Mouse (Mus musculus) forebrain, embryonic 12.5 days (tissue): ENCODE data around the gene Carnmt1. TPM values are rescaled to one million over a fixed set of nuclear protein-coding genes. Genes with fewer than 3 reads are reported as not detected.

Source experiments
- ATAC-seq: fragments of 200-750 bp; cut with Nextera tagmentation; 2 replicates; pipeline ENCODE4 v1.8.0; 2017; ENCODE audit warnings: moderate TSS enrichment; ENCODE audit not compliant: low FRiP score
- H3K27ac ChIP-seq: fragments of 300-500 bp; sonication (generic); 2 replicates; pipeline ENCODE4 v1.5.1; 2016; ENCODE audit warnings: mild to moderate bottlenecking
- H3K27me3 ChIP-seq: fragments of 300-500 bp; sonication (generic); 2 replicates; pipeline ENCODE4 v1.6.1; 2016; ENCODE audit warnings: mild to moderate bottlenecking
- H3K36me3 ChIP-seq: fragments of 300-500 bp; sonication (generic); replicated peaks from 2 replicates; pipeline ENCODE4 v1.6.1; 2016; ENCODE audit warnings: mild to moderate bottlenecking
- H3K4me1 ChIP-seq: fragments of 300-500 bp; sonication (generic); 2 replicates; pipeline ENCODE4 v1.6.1; 2016
- H3K4me2 ChIP-seq: fragments of 300-500 bp; sonication (generic); 2 replicates; pipeline ENCODE4 v1.6.1; 2016; ENCODE audit warnings: mild to moderate bottlenecking, moderate library complexity
- H3K4me3 ChIP-seq: fragments of 300-500 bp; sonication (generic); replicated peaks from 2 replicates; pipeline ENCODE4 v1.5.1; 2016; ENCODE audit warnings: mild to moderate bottlenecking
- H3K9ac ChIP-seq: fragments of 300-500 bp; sonication (generic); 2 replicates; pipeline ENCODE4 v1.6.1; 2016; ENCODE audit warnings: mild to moderate bottlenecking
- H3K9me3 ChIP-seq: fragments of 300-500 bp; sonication (generic); 2 replicates; pipeline ENCODE4 v1.6.1; 2016
- WGBS: fragments of 180-500 bp; shearing (Covaris S2); methylation state at CpG from one replicate; pipeline ENCODE4 v1.1.7; 2016; 5-methylcytosine and 5-hydroxymethylcytosine counted together
- polyA plus RNA-seq: library from polyadenylated mRNA; unstranded; fragments of >200 nt; fragmentation: Nextera tagmentation; extraction: Ambion mirVana; gene quantifications from 2 replicates; pipeline ENCODE4 v1.2.1, GENCODE M21; 2016

Carnmt1 gene
- polyA plus RNA-seq, 1 experiment from 2014 or later = 27.9 TPM

DNA sequence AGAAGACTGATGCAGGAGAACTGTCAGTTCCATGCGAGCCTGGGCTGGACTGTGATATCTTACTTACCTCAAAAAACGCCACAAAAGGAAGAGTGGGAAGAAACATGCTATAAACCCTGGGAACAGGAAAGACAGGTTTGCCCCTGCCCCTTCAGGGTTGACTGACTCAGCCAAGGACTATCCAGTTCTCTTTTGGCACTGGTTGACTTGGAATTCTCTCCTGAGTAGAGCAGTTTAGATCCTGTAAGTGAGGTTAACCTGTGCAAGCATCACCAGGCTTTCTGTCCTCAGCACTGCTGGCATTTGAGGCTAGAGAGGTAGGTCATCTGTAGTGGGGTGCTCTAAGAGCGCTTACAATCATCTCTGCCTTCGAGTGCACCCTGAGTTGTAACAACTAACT lies 12.1 kb upstream of the Carnmt1 start:
- WGBS = 74% methylated on average over 4 of the region's 4 CpGs
- H3K9me3 ChIP-seq = no peaks in the 10 kb centered on the region
- H3K27ac ChIP-seq = no peak overlapping the region
- H3K4me3 ChIP-seq = no peak overlapping the region
- H3K36me3 ChIP-seq = no peaks in the 10 kb centered on the region
- ATAC-seq = no peak
- no peak overlapping the region for H3K9ac ChIP-seq
- H3K4me2 ChIP-seq = no peak overlapping the region
- H3K4me1 ChIP-seq = no peaks in the 10 kb centered on the region
- H3K27me3 ChIP-seq = no peaks in the 10 kb centered on the region

- no peaks in the 10 kb centered on the region for H3K9me3 ChIP-seq
- no peak overlapping the region for H3K9ac ChIP-seq
- no CpG with 5 or more reads among the region's 1 CpGs for WGBS
- no peaks in the 10 kb centered on the region for H3K27me3 ChIP-seq
- no peak overlapping the region for H3K4me2 ChIP-seq
- H3K27ac ChIP-seq = no peak overlapping the region
- H3K4me1 ChIP-seq = no peaks in the 10 kb centered on the region
- no peaks in the 10 kb centered on the region for H3K36me3 ChIP-seq
- no peak overlapping the region for H3K4me3 ChIP-seq
- ATAC-seq = no peak
These were observed 11.2 kb upstream of the Carnmt1 start for GRCm38 (mm10) chr19:18659349-18659748.

DNA sequence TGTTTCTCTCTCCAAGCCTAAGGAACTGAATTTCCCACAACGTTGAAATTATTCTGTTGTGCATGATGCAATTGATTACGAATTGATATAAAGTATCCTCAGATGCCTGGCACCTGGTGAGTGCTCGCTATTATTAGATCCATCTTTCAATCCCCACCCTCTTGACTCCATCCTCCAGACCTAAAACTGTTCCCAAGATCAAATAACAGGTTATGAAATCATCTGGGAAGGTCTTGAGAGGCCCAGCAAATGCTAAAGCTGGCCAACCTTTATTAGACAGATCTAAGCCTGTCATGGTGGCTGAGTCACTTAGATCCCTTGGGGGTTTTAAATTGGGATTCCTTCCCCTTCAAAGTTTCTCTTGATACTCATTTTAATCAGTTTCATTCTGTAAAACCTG lies 10.1 kb upstream of the Carnmt1 start:
- H3K4me3 ChIP-seq = no peak overlapping the region
- H3K36me3 ChIP-seq = no peaks in the 10 kb centered on the region
- H3K27me3 ChIP-seq = no peaks in the 10 kb centered on the region
- no peaks in the 10 kb centered on the region for H3K4me1 ChIP-seq
- H3K4me2 ChIP-seq = no peak overlapping the region
- no peak overlapping the region for H3K27ac ChIP-seq
- no peak overlapping the region for H3K9ac ChIP-seq
- H3K9me3 ChIP-seq = no peaks in the 10 kb centered on the region
- 87% methylated on average over 3 of the region's 3 CpGs for WGBS
- no peak for ATAC-seq

GRCm38 (mm10) chr19:18661683-18662082 lies 8.9 kb upstream of the Carnmt1 start:
- H3K27ac ChIP-seq = no peak overlapping the region
- no peaks in the 10 kb centered on the region for H3K27me3 ChIP-seq
- WGBS = 59% methylated on average over 1 of the region's 1 CpGs
- H3K9me3 ChIP-seq = no peaks in the 10 kb centered on the region
- ATAC-seq = no peak
- no peaks in the 10 kb centered on the region for H3K4me1 ChIP-seq
- no peak overlapping the region for H3K4me2 ChIP-seq
- no peak overlapping the region for H3K9ac ChIP-seq
- no peaks in the 10 kb centered on the region for H3K36me3 ChIP-seq
- H3K4me3 ChIP-seq = no peak overlapping the region

- H3K4me1 ChIP-seq = no peaks in the 10 kb centered on the region
- no peak overlapping the region for H3K9ac ChIP-seq
- ATAC-seq = no peak
- WGBS = 77% methylated on average over 2 of the region's 2 CpGs
- no peaks in the 10 kb centered on the region for H3K9me3 ChIP-seq
- no peak overlapping the region for H3K4me3 ChIP-seq
- no peaks in the 10 kb centered on the region for H3K27me3 ChIP-seq
- H3K27ac ChIP-seq = no peak overlapping the region
- no peaks in the 10 kb centered on the region for H3K36me3 ChIP-seq
- no peak overlapping the region for H3K4me2 ChIP-seq
These were observed 6.7 kb upstream of the Carnmt1 start for GRCm38 (mm10) chr19:18663904-18664303.

DNA sequence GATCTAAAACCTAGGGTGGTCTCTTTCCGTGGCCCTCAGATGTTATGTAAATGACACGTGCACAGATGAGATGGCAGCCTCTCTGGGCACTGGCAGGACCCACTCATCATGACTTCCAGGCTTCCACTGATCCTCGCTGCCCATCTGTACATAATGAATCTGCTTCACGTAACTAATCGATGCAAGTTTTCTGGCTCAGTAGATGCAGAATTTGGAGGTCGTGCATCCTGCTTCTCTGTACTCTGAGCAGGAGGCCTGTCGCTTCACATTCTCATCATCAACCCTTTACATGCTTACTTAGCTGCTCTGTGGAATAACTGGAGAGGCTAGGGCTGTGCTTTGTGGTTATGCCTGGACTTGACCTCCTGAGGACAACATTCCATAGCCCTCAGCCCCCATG lies 3.6 kb upstream of the Carnmt1 start:
- H3K36me3 ChIP-seq = no peaks in the 10 kb centered on the region
- H3K4me3 ChIP-seq = no peak overlapping the region
- no peak overlapping the region for H3K9ac ChIP-seq
- H3K4me2 ChIP-seq = no peak overlapping the region
- no peak for ATAC-seq
- H3K9me3 ChIP-seq = no peaks in the 10 kb centered on the region
- no peaks in the 10 kb centered on the region for H3K27me3 ChIP-seq
- WGBS = 81% methylated on average over 7 of the region's 7 CpGs
- no peak overlapping the region for H3K27ac ChIP-seq
- H3K4me1 ChIP-seq = peaks cover 8% of the 10 kb centered on the region

- H3K27me3 ChIP-seq = no peaks in the 10 kb centered on the region
- H3K9ac ChIP-seq = no peak overlapping the region
- WGBS = 89% methylated on average over 7 of the region's 7 CpGs
- no peaks in the 10 kb centered on the region for H3K9me3 ChIP-seq
- no peak overlapping the region for H3K4me3 ChIP-seq
- H3K36me3 ChIP-seq = no peaks in the 10 kb centered on the region
- no peak for ATAC-seq
- no peak overlapping the region for H3K4me2 ChIP-seq
- H3K4me1 ChIP-seq = peaks cover 24% of the 10 kb centered on the region
- no peak overlapping the region for H3K27ac ChIP-seq
These were observed 1.0 kb upstream of the Carnmt1 start for GRCm38 (mm10) chr19:18669551-18669950.

- peak overlapping the region; percentile 82 for H3K4me3 ChIP-seq
- peak; percentile 1 for ATAC-seq
- no peaks in the 10 kb centered on the region for H3K9me3 ChIP-seq
- peak overlapping the region; percentile 83 for H3K9ac ChIP-seq
- H3K27ac ChIP-seq = peak overlapping the region; percentile 79
- under 1% methylated on average over 61 of the region's 64 CpGs for WGBS
- H3K4me2 ChIP-seq = peak overlapping the region; percentile 56
- peaks cover 24% of the 10 kb centered on the region for H3K4me1 ChIP-seq
- H3K27me3 ChIP-seq = no peaks in the 10 kb centered on the region
- no peaks in the 10 kb centered on the region for H3K36me3 ChIP-seq
These were observed 635 bp downstream of the Carnmt1 start for GRCm38 (mm10) chr19:18671056-18671741.

GRCm38 (mm10) chr19:18672498-18672897 lies 1.9 kb downstream of the Carnmt1 start:
- H3K4me3 ChIP-seq = peak overlapping the region; percentile 82; the same call in 1 of the 2 replicates
- H3K9me3 ChIP-seq = no peaks in the 10 kb centered on the region
- H3K27ac ChIP-seq = no peak overlapping the region
- ATAC-seq = no peak
- no peaks in the 10 kb centered on the region for H3K27me3 ChIP-seq
- H3K4me1 ChIP-seq = peaks cover 24% of the 10 kb centered on the region
- peak overlapping the region; percentile 56 for H3K4me2 ChIP-seq
- 67% methylated on average over 3 of the region's 3 CpGs for WGBS
- no peaks in the 10 kb centered on the region for H3K36me3 ChIP-seq
- H3K9ac ChIP-seq = no peak overlapping the region

GRCm38 (mm10) chr19:18673116-18673515 lies 2.6 kb downstream of the Carnmt1 start:
- no peaks in the 10 kb centered on the region for H3K27me3 ChIP-seq
- no peaks in the 10 kb centered on the region for H3K36me3 ChIP-seq
- peak overlapping the region; percentile 11 for H3K4me3 ChIP-seq
- no peak overlapping the region for H3K27ac ChIP-seq
- 10% methylated on average over 4 of the region's 4 CpGs for WGBS
- H3K4me2 ChIP-seq = peak overlapping the region; percentile 56
- no peak overlapping the region for H3K9ac ChIP-seq
- no peak for ATAC-seq
- H3K4me1 ChIP-seq = peaks cover 24% of the 10 kb centered on the region
- no peaks in the 10 kb centered on the region for H3K9me3 ChIP-seq

- Histone ChIP-seq H3K27me3 (no peaks in the 10 kb centered on the region), H3K27ac (no peak overlapping the region), H3K4me1 (no peaks in the 10 kb centered on the region), H3K36me3 (peaks cover 14% of the 10 kb centered on the region), H3K4me2 (no peak overlapping the region), H3K9me3 (no peaks in the 10 kb centered on the region), H3K4me3 (no peak overlapping the region), H3K9ac (no peak overlapping the region)
- ATAC-seq = no peak
- 79% methylated on average over 4 of the region's 4 CpGs for WGBS
These were observed 11.6 kb downstream of the Carnmt1 start for GRCm38 (mm10) chr19:18682142-18682541.

GRCm38 (mm10) chr19:18687556-18687955 lies 17.0 kb downstream of the Carnmt1 start:
- Histone ChIP-seq H3K27me3 (no peaks in the 10 kb centered on the region), H3K36me3 (no peaks in the 10 kb centered on the region), H3K9ac (no peak overlapping the region), H3K9me3 (no peaks in the 10 kb centered on the region), H3K27ac (no peak overlapping the region), H3K4me2 (no peak overlapping the region), H3K4me3 (no peak overlapping the region), H3K4me1 (no peaks in the 10 kb centered on the region)
- 78% methylated on average over 3 of the region's 3 CpGs for WGBS
- 0 out of 2 replicates have a peak, but pooled peaks have one; percentile 44 for ATAC-seq

- H3K36me3 ChIP-seq = peaks cover 10% of the 10 kb centered on the region
- no peak for ATAC-seq
- 97% methylated on average over 3 of the region's 3 CpGs for WGBS
- H3K27me3 ChIP-seq = no peaks in the 10 kb centered on the region
- H3K27ac ChIP-seq = no peak overlapping the region
- no peak overlapping the region for H3K4me3 ChIP-seq
- H3K4me1 ChIP-seq = no peaks in the 10 kb centered on the region
- H3K9ac ChIP-seq = no peak overlapping the region
- H3K4me2 ChIP-seq = no peak overlapping the region
- no peaks in the 10 kb centered on the region for H3K9me3 ChIP-seq
These were observed 21.6 kb downstream of the Carnmt1 start for GRCm38 (mm10) chr19:18692176-18692575.
